Mouse (Mus musculus): ENCODE measurements around the gene 1500011B03Rik.

GRCm38 (mm10) chr5:114809826-114810225, 13.4 kb downstream of the 1500011B03Rik start:
- TF ChIP-seq EP300 (IDR thresholded peaks at IDR 0.05; ENCODE audit: insufficient read depth, low read depth, low read length) (no peak), POLR2A (IDR thresholded peaks at IDR 0.05; ENCODE audit: insufficient read depth, low read length) (no peak)

Data from ES-Bruce4 (cell line).